Mouse (Mus musculus): ENCODE data around the gene Olfr639. TPM values are rescaled to one million over a fixed set of nuclear protein-coding genes. Genes with fewer than 3 reads are reported as not detected.

Olfr639 gene
- polyA plus RNA-seq (2012; rRNA removed; ENCODE audit: low replicate concordance): not detected in 2 replicates

GRCm38 (mm10) chr7:104017203-104017602, at the start of gene Olfr639:
Gene Olfr639, minus strand, starts transcription at chr7:104017303.

GRCm38 (mm10) chr7:104061345-104061744, 44.2 kb upstream of the Olfr639 start, which contains the start of gene 4930516K23Rik:
Gene 4930516K23Rik, minus strand, starts transcription at chr7:104061445.

GRCm38 (mm10) chr7:104052566-104052965, 35.5 kb upstream of the Olfr639 start, which contains the start of gene Olfr642:
Gene Olfr642, minus strand, starts transcription at chr7:104052666.

GRCm38 (mm10) chr7:104035145-104035544, 18.0 kb upstream of the Olfr639 start, which contains the start of gene Olfr641:
Gene Olfr641, plus strand, starts transcription at chr7:104035445.

GRCm38 (mm10) chr7:104025473-104025872, 8.4 kb upstream of the Olfr639 start, which contains the start of gene Olfr640:
Gene Olfr640, minus strand, starts transcription at chr7:104025573.

GRCm38 (mm10) chr7:103998446-103998845, 18.7 kb downstream of the Olfr639 start, which contains the start of gene Olfr638:
Gene Olfr638, plus strand, starts transcription at chr7:103998746.

GRCm38 (mm10) chr7:103970852-103971251, 46.3 kb downstream of the Olfr639 start, which contains the start of gene Olfr635:
Gene Olfr635, plus strand, starts transcription at chr7:103971152.

Other genes starting within 250 kb of the Olfr639 start
- gene Olfr69, start 245.7 kb downstream of the Olfr639 start, polyA plus RNA-seq (2012; rRNA removed; ENCODE audit: low replicate concordance): not detected in 2 replicates
- not detected in 2 replicates for gene Olfr68, start 237.6 kb downstream of the Olfr639 start, polyA plus RNA-seq (2012; rRNA removed; ENCODE audit: low replicate concordance)
- gene Olfr67, start 225.5 kb downstream of the Olfr639 start, polyA plus RNA-seq (2012; rRNA removed; ENCODE audit: low replicate concordance): not detected in 2 replicates
- 130 and 168 TPM in 2 replicates for gene Hbb-bt, start 203.3 kb downstream of the Olfr639 start, polyA plus RNA-seq (2012; rRNA removed; ENCODE audit: low replicate concordance)
- gene Hbb-bs, start 189.2 kb downstream of the Olfr639 start, polyA plus RNA-seq (2012; rRNA removed; ENCODE audit: low replicate concordance): 1,520 and 2,066 TPM in 2 replicates
- gene Hbb-bh2, start 176.8 kb downstream of the Olfr639 start, polyA plus RNA-seq (2012; rRNA removed; ENCODE audit: low replicate concordance): not detected in 2 replicates
- not detected in 2 replicates for gene Hbb-bh1, start 174.1 kb downstream of the Olfr639 start, polyA plus RNA-seq (2012; rRNA removed; ENCODE audit: low replicate concordance)
- not detected in 2 replicates for gene Hbb-y, start 164.1 kb downstream of the Olfr639 start, polyA plus RNA-seq (2012; rRNA removed; ENCODE audit: low replicate concordance)
- not detected in 2 replicates for gene Olfr66, start 131.1 kb downstream of the Olfr639 start, polyA plus RNA-seq (2012; rRNA removed; ENCODE audit: low replicate concordance)
- not detected in 2 replicates for gene Olfr64, start 122.8 kb downstream of the Olfr639 start, polyA plus RNA-seq (2012; rRNA removed; ENCODE audit: low replicate concordance)
- not detected in 2 replicates for gene Olfr65, start 113.8 kb downstream of the Olfr639 start, polyA plus RNA-seq (2012; rRNA removed; ENCODE audit: low replicate concordance)
- gene Olfr631, start 88.5 kb downstream of the Olfr639 start, polyA plus RNA-seq (2012; rRNA removed; ENCODE audit: low replicate concordance): not detected in 2 replicates
- gene Olfr632, start 83.0 kb downstream of the Olfr639 start, polyA plus RNA-seq (2012; rRNA removed; ENCODE audit: low replicate concordance): not detected in 2 replicates
- not detected in 2 replicates for gene Olfr633, start 72.9 kb downstream of the Olfr639 start, polyA plus RNA-seq (2012; rRNA removed; ENCODE audit: low replicate concordance)
- gene Olfr635, start 46.2 kb downstream of the Olfr639 start, polyA plus RNA-seq (2012; rRNA removed; ENCODE audit: low replicate concordance): not detected in 2 replicates
- not detected in 2 replicates for gene Olfr638, start 18.6 kb downstream of the Olfr639 start, polyA plus RNA-seq (2012; rRNA removed; ENCODE audit: low replicate concordance)
- not detected in 2 replicates for gene Olfr640, start 8.3 kb upstream of the Olfr639 start, polyA plus RNA-seq (2012; rRNA removed; ENCODE audit: low replicate concordance)
- gene Olfr641, start 18.1 kb upstream of the Olfr639 start, polyA plus RNA-seq (2012; rRNA removed; ENCODE audit: low replicate concordance): not detected in 2 replicates
- gene Olfr642, start 35.4 kb upstream of the Olfr639 start, polyA plus RNA-seq (2012; rRNA removed; ENCODE audit: low replicate concordance): not detected in 2 replicates
- gene 4930516K23Rik, start 44.1 kb upstream of the Olfr639 start, polyA plus RNA-seq (2012; rRNA removed; ENCODE audit: low replicate concordance): not detected in 2 replicates
- gene Olfr644, start 54.6 kb upstream of the Olfr639 start, polyA plus RNA-seq (2012; rRNA removed; ENCODE audit: low replicate concordance): not detected in 2 replicates
- gene Olfr645, start 68.2 kb upstream of the Olfr639 start, polyA plus RNA-seq (2012; rRNA removed; ENCODE audit: low replicate concordance): not detected in 2 replicates
- gene Olfr646, start 87.6 kb upstream of the Olfr639 start, polyA plus RNA-seq (2012; rRNA removed; ENCODE audit: low replicate concordance): not detected in 2 replicates
- gene Ubqln5, start 112.5 kb upstream of the Olfr639 start, polyA plus RNA-seq (2012; rRNA removed; ENCODE audit: low replicate concordance): not detected in 2 replicates
- gene Olfr643, start 120.1 kb upstream of the Olfr639 start, polyA plus RNA-seq (2012; rRNA removed; ENCODE audit: low replicate concordance): not detected in 2 replicates
- gene Ubqln3, start 126.0 kb upstream of the Olfr639 start, polyA plus RNA-seq (2012; rRNA removed; ENCODE audit: low replicate concordance): not detected in 2 replicates
- gene Ubqlnl, start 133.3 kb upstream of the Olfr639 start, polyA plus RNA-seq (2012; rRNA removed; ENCODE audit: low replicate concordance): not detected in 2 replicates
- gene Olfm5, start 147.5 kb upstream of the Olfr639 start, polyA plus RNA-seq (2012; rRNA removed; ENCODE audit: low replicate concordance): not detected in 2 replicates
- 0.08 TPM in 1 of 2 replicates, not detected in the other for gene Olfr648, start 166.1 kb upstream of the Olfr639 start, polyA plus RNA-seq (2012; rRNA removed; ENCODE audit: low replicate concordance)
- not detected in 2 replicates for gene Olfr649, start 178.7 kb upstream of the Olfr639 start, polyA plus RNA-seq (2012; rRNA removed; ENCODE audit: low replicate concordance)
- gene Trim6, start 201.5 kb upstream of the Olfr639 start, polyA plus RNA-seq (2012; rRNA removed; ENCODE audit: low replicate concordance): 1.3 TPM in 2 replicates
- 6.3 and 7.0 TPM in 2 replicates for gene Trim34a, start 227.2 kb upstream of the Olfr639 start, polyA plus RNA-seq (2012; rRNA removed; ENCODE audit: low replicate concordance)